Mouse (Mus musculus) kidney, adult 2 months (tissue): ENCODE data around the gene Rap1a.

Source experiments
- CTCF ChIP-seq: fragments of 200-500 bp; conservative IDR thresholded peaks from 2 replicates; pipeline ENCODE4 v1.5.1; 2011; ENCODE audit warnings: low read depth, mild to moderate bottlenecking, control low read depth, low read length, moderate library complexity, mixed read lengths; ENCODE audit not compliant: insufficient read depth, insufficient read length
- POLR2A ChIP-seq: fragments of 200-500 bp; IDR thresholded peaks from one replicate; pipeline ENCODE4 v1.6.1; 2011; ENCODE audit warnings: low read depth, low read length, control low read depth

DNA sequence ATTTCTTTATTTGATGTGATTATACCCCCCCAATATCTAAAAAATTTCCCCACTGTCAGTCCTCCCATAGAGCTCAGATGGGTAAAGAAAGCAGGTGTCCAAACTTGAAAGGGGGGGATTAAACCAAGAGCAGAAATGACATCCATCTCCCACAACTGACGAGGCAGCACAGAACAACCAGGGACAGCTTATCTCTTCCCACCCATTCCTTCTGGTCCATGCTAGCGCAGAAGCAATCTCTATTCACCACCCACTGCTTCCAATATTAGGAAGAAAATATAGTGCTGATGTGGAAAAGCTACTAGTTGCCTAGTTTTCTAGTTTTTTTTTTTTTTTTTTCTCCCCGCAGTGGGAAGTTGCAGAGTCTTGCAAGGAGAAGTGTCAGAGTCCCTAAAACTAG lies 34.7 kb upstream of the Rap1a start:
- TF ChIP-seq POLR2A (no peak), CTCF (no peak)
